Mouse (Mus musculus): Measurements from ENCODE around the gene Dph7. TPM values are rescaled to one million over a fixed set of nuclear protein-coding genes. Genes with fewer than 3 reads are reported as not detected.

The Dph7 gene
- total RNA-seq, 2 experiments from 2014 or later = 6.6 to 10.8 TPM

- peak in 1 of 2 experiments; percentile 29 for DNase-seq (ENCODE audit: low spot score in 2 of 2)
These were observed 1.3 kb upstream of the Dph7 start for GRCm38 (mm10) chr2:24960910-24961309.

DNA sequence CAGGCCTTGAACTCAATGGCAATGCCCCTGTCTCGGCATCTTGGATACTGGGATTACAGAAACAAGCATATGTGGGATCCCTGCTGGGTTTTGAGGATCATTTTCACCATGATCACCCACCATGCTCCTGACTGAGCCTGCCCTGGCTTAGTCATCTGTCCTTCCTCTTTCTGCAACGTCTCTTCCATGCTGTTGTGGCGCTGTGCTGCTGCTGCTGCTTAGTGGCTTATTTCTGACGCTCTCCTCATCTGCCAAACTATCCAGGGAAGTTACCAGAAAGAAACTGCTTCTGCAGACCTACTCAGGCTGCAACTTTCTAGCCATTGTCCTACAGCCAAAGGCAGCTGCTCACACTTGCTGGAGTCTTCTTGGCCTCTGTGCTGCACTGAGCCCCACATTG is 8.2 kb downstream of the Dph7 start:
- DNase-seq (ENCODE audit: low spot score in 2 of 2) = no peak

GRCm38 (mm10) chr2:24974452-24974851 is 12.3 kb downstream of the Dph7 start:
- peak; percentile 31 to 35 for DNase-seq (ENCODE audit: low spot score in 2 of 2)

- peak; percentile 89 to 91 for DNase-seq (ENCODE audit: low spot score in 2 of 2)
These were observed 12.9 kb downstream of the Dph7 start, which contains the start of gene Mrpl41 for GRCm38 (mm10) chr2:24974906-24975703. Mrpl41 (minus strand) TSS chr2:24975098.

GRCm38 (mm10) chr2:24975704-24976297 is 13.6 kb downstream of the Dph7 start, which contains the start of gene Pnpla7:
Pnpla7 (plus strand) TSS chr2:24976033.
- peak; percentile 67 to 76 for DNase-seq (ENCODE audit: low spot score in 2 of 2)

- DNase-seq (ENCODE audit: low spot score in 2 of 2) = no peak
These were observed 14.8 kb downstream of the Dph7 start for GRCm38 (mm10) chr2:24976960-24977359.

GRCm38 (mm10) chr2:24987762-24988161 is 25.6 kb downstream of the Dph7 start:
- no peak for DNase-seq (ENCODE audit: low spot score in 2 of 2)

DNA sequence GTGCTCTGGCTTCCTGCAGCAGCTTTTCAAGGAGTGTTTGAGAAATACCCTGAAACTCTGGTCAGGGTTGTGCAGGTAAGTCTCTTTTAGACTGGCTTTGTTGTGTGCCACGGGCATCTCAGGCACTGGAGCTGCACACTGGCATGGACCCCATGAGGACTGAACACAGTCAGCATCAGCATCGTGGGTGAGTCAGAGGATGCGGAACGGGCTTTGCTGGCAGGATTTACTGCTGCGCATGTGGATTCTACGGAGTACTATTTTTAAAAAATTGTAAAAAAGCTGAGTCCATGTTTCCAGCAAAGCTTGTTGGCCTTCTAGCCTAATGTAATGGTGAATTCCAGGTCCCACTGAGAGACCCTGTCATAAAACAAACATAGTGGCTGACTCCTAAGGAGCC is 33.1 kb downstream of the Dph7 start:
- DNase-seq (ENCODE audit: low spot score in 2 of 2) = peak in 1 of 2 experiments; percentile 12

GRCm38 (mm10) chr2:24996471-24996870 is 34.3 kb downstream of the Dph7 start:
- peak; percentile 41 to 68 for DNase-seq (ENCODE audit: low spot score in 2 of 2)

- DNase-seq (ENCODE audit: low spot score in 2 of 2) = peak in 1 of 2 experiments; percentile 36
These were observed 38.5 kb downstream of the Dph7 start for GRCm38 (mm10) chr2:25000544-25001235.

GRCm38 (mm10) chr2:25003946-25004786 is 42.0 kb downstream of the Dph7 start:
- no peak for DNase-seq (ENCODE audit: low spot score in 2 of 2)

- no peak for DNase-seq (ENCODE audit: low spot score in 2 of 2)
These were observed 44.6 kb downstream of the Dph7 start for GRCm38 (mm10) chr2:25006767-25007166.

GRCm38 (mm10) chr2:25008250-25008649 is 46.0 kb downstream of the Dph7 start:
- DNase-seq (ENCODE audit: low spot score in 2 of 2) = no peak

Small RNA genes lying within 50 kb of the gene (microRNA-seq; reads per million reads assigned to microRNA genes)
- gene Gm22875 (ENCODE audit: borderline number of aligned reads in 2 of 2) = 0 reads per million in 2 experiments

Other genes with a start within 250 kb of the Dph7 start
- gene Cacna1b, start 199.2 kb upstream of the Dph7 start, total RNA-seq (2021) = 1 to 10 TPM; 2.3 to 2.8 TPM
- gene Ehmt1, start 42.8 kb upstream of the Dph7 start, total RNA-seq (2021) = 10 to 100 TPM; 46.6 to 50.1 TPM
- 1 to 10 TPM; 9.2 to 9.9 TPM for gene Arrdc1, start 27.1 kb upstream of the Dph7 start, total RNA-seq (2021)
- gene Zmynd19, start 12.6 kb upstream of the Dph7 start, total RNA-seq (2021) = 10 to 100 TPM; 21.6 to 30.4 TPM
- gene Mrpl41, start 12.7 kb downstream of the Dph7 start, total RNA-seq (2021) = 10 to 100 TPM; 85.2 to 88.0 TPM
- gene Pnpla7, start 13.6 kb downstream of the Dph7 start, total RNA-seq (2021) = 10 to 100 TPM; 36.3 to 47.2 TPM
- 10 to 100 TPM; 43.4 to 55.4 TPM for gene Nsmf, start 92.0 kb downstream of the Dph7 start, total RNA-seq (2021)
- not detected for gene Entpd8, start 117.9 kb downstream of the Dph7 start, total RNA-seq (2021)
- not detected for gene Noxa1, start 132.7 kb downstream of the Dph7 start, total RNA-seq (2021)
- gene Nrarp, start 218.4 kb downstream of the Dph7 start, total RNA-seq (2021) = 1 to 10 TPM; 2.3 to 3.5 TPM
- gene Tor4a, start 234.5 kb downstream of the Dph7 start, total RNA-seq (2021) = 10 to 100 TPM; 11.6 to 19.5 TPM
- gene Nelfb, start 249.1 kb downstream of the Dph7 start, total RNA-seq (2021) = 10 to 100 TPM; 48.8 to 49.5 TPM

Data from adrenal gland, adult 18-20 months (tissue).